Mouse (Mus musculus) bone marrow, adult 2 months (tissue): Measurements from ENCODE around the gene Map4k5. TPM values are rescaled to one million over a fixed set of nuclear protein-coding genes. Genes with fewer than 3 reads are reported as not detected.
A peak's percentile ranks its signal among the peaks of the same experiment; 100 is the strongest.

Experiments used
- H3K27ac ChIP-seq: fragments of 200-500 bp; 2 replicates; pipeline ENCODE4 v1.5.1; 2012; ENCODE audit warnings: low read depth, mild to moderate bottlenecking, control low read depth, inconsistent platforms, low read length; ENCODE audit not compliant: control insufficient read depth, poor library complexity, insufficient read depth
- H3K4me1 ChIP-seq: fragments of 200-500 bp; 2 replicates; pipeline ENCODE4 v1.6.1; 2011; ENCODE audit warnings: low read length; ENCODE audit not compliant: control insufficient read depth, insufficient read depth
- H3K4me3 ChIP-seq: fragments of 200-500 bp; replicated peaks from 2 replicates; pipeline ENCODE3; 2011; ENCODE audit warnings: mild to moderate bottlenecking, low read depth, low read length, control low read depth; ENCODE audit not compliant: control insufficient read depth
- CTCF ChIP-seq: fragments of 200-500 bp; IDR thresholded peaks from 2 replicates; pipeline ENCODE4 v1.5.1; 2011; ENCODE audit warnings: low read length, control low read depth; ENCODE audit not compliant: control insufficient read depth, insufficient read depth
- POLR2A ChIP-seq: fragments of 200-500 bp; IDR thresholded peaks from 2 replicates; pipeline ENCODE4 v1.6.1; 2011; ENCODE audit warnings: low read depth, mild to moderate bottlenecking, control low read depth, low read length, borderline replicate concordance; ENCODE audit not compliant: control insufficient read depth
- WGBS: fragments of 180-500 bp; shearing (Covaris S2); methylation state at CpG from one replicate; pipeline ENCODE4 v1.1.7; 2018; 5-methylcytosine and 5-hydroxymethylcytosine counted together
- polyA plus RNA-seq: library from polyadenylated mRNA; stranded (reverse); fragments of >200 nt; gene quantifications from 2 replicates; pipeline ENCODE4 v1.2.4, GENCODE M21; 2011; ENCODE audit warnings: low replicate concordance; ENCODE audit not compliant: missing spikeins, insufficient read depth, insufficient read length

Gene Map4k5
- polyA plus RNA-seq, 1 experiment = 21.5 TPM

DNA sequence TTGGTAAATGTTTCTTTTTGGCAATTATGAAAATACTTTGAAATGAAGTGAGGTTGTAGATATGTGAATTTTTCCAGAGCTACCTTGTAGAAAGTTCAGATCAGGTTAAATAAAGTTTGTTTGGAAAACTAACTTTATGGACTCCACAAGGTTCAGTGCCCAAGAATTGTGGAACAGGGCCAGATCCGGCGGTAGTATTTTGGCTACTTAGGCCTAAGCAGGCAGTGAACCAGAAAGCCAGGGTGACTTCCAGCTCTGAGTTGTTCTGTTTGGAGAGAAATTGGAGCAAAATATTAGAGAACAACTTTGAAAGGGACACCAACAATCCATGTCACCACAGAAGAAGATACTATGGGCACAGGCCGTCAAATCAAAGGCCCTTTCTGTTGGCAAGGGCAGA lies 96.7 kb downstream of the Map4k5 start:
- Histone ChIP-seq H3K27ac (no peak overlapping the region), H3K4me1 (no peaks in the 10 kb centered on the region), H3K4me3 (no peak overlapping the region)
- TF ChIP-seq POLR2A = no peak
- no peak for TF ChIP-seq CTCF
- WGBS = 98% methylated on average over 3 of the region's 3 CpGs

DNA sequence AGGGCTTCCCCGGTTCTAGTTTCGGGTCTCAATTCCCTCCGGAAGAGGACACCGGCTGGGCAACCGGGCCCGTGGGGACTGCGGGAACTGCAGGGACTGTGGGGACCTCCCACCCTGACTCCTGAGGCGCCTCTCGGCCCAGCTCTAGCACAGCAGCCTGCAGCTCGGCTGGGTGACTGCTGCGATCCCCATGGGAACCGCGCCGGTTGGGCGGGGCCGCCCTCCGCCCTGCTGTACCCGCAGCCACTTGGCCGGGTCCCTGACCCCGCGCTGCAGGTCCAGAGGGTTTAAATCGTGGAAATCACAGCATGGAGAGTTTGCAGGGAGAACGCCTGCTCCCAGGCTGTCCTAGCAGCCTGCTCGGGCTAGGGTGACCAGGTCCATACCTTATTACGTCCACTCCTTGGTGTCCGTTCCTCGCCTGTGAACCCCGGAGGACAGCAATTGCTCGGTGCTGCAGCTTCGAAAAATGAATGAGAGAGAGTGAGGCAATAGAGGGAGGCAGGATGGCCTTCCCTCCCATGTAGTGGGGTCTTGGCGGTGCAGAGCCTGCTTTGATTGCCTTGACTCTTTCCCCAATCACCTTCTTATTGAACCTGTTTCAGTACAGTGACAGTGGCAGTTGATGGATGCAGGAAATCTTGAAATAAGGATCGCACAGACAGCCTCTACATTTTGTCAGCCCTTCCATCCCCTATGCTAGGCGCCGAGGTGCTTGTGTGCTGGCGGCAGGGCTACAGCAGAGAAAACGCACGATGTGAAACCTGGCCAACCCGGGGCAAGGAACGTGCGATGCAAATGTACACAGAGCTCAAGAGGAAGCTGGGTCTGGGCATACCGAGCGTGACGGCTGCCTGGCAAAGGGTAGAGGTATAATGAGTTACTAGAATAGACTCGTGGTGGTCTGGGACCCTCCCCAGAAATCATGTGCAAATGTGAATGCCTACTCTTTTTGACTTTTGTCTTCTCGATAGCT lies 102.2 kb downstream of the Map4k5 start, which contains the start of gene Cdkl1:
Cdkl1 (minus strand) TSS at position 738 of the 976 bp plus-strand sequence.
- H3K4me1 ChIP-seq = no peaks in the 10 kb centered on the region
- WGBS = under 1% methylated on average over 45 of the region's 45 CpGs
- H3K4me3 ChIP-seq = peak within 1 kb of the TSS; percentile 70
- peak within 1 kb of the TSS; percentile 64 for H3K27ac ChIP-seq
- TF ChIP-seq POLR2A (peak; percentile 57; the same call in 1 of the 2 replicates), CTCF (no peak)

DNA sequence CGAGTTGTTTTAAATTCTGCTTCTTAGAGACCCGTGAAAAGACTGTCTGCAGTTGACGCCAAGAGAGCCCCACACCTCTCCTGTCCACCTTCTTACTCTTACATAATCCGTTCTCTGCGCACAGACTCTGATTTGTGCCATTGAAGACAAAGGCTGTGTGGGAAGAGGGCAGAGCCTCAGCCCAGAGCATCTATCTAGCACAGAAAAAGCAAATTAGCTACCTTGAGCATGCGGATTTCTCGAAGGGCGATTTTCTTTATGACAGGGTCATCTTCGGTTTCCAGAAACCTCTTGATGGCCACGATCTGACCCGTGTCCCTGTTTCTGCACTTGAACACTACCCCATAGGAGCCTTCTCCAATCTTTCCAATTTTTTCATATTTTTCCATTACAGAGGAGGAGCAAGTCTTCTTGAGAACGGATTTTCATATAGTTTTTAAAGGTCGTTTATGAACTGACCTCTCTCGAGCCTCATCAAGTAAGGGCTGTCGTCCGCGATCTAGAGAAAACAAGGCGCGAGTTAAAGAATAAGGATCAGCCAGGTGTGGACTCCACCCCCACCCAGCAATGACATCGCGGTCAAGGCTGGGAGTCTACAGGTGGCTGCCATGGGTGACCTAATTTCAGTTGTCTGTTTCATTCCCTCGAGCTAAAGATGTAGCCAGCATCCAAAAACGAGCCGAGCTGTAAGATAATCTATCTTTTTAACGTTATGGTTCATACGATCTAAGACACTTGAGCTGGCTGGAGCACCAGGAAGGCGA lies 103.1 kb downstream of the Map4k5 start:
- H3K27ac ChIP-seq = peak overlapping the region; percentile 64
- no peaks in the 10 kb centered on the region for H3K4me1 ChIP-seq
- 47% methylated on average over 27 of the region's 27 CpGs for WGBS

GRCm38 (mm10) chr12:69788380-69788779 lies 104.6 kb downstream of the Map4k5 start:
- TF ChIP-seq POLR2A = no peak
- 83% methylated on average over 5 of the region's 5 CpGs for WGBS
- Histone ChIP-seq H3K27ac (no peak overlapping the region), H3K4me3 (no peak overlapping the region), H3K4me1 (peaks cover 4% of the 10 kb centered on the region)

More for the DNA sequence above, 103.1 kb downstream of the Map4k5 start:
- no peak for TF ChIP-seq CTCF
- TF ChIP-seq POLR2A = no peak
- H3K4me3 ChIP-seq = peak overlapping the region; percentile 70

DNA sequence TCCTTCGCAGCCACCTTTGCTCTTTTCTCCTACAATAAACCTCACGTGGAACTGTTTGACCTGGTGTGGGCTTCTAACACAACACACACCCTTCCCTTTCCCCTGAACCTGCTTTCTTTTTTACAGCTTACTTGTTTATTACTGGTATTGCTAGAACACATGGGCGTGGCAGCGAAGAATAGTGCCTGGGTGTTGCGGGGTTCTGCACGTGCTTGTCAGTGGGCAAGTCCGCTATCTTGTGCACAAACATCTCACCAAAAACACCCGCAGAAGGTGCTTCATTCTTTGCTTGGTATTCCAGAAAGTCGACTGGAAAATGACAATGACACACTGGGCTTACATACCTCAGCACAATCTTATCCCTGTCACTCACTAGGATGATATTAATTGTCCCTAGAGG lies 107.5 kb downstream of the Map4k5 start:
- no peak overlapping the region for H3K27ac ChIP-seq
- TF ChIP-seq CTCF (no peak), POLR2A (no peak)
- peaks cover 7% of the 10 kb centered on the region for H3K4me1 ChIP-seq
- no peak overlapping the region for H3K4me3 ChIP-seq
- 78% methylated on average over 9 of the region's 9 CpGs for WGBS

- peak overlapping the region; percentile 14 for H3K4me3 ChIP-seq
- H3K4me1 ChIP-seq = peaks cover 7% of the 10 kb centered on the region
- WGBS = 71% methylated on average over 6 of the region's 6 CpGs
- peak overlapping the region; percentile 69 for H3K27ac ChIP-seq
- TF ChIP-seq POLR2A = no peak
- TF ChIP-seq CTCF = no peak
Measured at GRCm38 (mm10) chr12:69783247-69784025, 109.6 kb downstream of the Map4k5 start.

DNA sequence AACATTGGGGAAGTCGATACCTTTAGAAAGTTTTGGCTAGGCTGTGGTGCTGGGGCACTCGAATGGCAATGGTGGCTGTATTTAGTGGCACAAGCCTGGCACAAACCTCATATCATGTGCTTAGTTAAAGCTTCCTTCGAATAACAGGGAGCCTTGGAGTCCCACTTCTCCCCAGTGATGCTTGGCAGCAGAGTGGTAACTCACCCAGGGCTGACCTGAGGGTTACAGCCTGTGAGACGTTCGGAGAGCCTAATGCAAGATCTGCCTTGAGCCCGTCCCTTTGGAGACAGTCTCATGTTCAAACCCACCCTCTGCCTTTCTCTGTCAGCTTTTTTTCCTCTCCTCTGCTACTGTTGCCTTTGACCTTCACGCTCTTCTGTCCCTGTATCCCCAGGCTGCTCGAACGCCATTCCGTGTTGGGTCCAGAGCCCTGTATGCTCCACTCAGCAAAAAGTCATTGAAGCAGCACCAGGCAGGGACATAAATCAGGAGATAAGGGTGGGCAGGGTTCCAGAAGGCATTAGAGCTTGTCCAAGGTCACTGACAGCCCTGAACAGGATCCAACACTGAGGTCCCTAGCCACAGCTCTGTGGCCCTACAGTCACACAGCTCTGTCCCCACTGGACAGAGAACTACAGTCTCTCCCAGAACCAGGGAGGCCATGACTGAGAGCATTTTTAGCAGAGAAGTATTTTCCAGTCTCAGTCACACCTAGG lies 110.9 kb downstream of the Map4k5 start:
- Histone ChIP-seq H3K4me3 (peak overlapping the region; percentile 9), H3K27ac (no peak overlapping the region), H3K4me1 (peaks cover 7% of the 10 kb centered on the region)
- WGBS = 85% methylated on average over 10 of the region's 10 CpGs
- TF ChIP-seq CTCF (no peak), POLR2A (no peak)
